Mouse (Mus musculus): ENCODE measurements around the gene Hist1h2ah. TPM values are rescaled to one million over a fixed set of nuclear protein-coding genes. Genes with fewer than 3 reads are reported as not detected.

Gene Hist1h2ah
- polyA plus RNA-seq, 1 experiment: 248 TPM

DNA sequence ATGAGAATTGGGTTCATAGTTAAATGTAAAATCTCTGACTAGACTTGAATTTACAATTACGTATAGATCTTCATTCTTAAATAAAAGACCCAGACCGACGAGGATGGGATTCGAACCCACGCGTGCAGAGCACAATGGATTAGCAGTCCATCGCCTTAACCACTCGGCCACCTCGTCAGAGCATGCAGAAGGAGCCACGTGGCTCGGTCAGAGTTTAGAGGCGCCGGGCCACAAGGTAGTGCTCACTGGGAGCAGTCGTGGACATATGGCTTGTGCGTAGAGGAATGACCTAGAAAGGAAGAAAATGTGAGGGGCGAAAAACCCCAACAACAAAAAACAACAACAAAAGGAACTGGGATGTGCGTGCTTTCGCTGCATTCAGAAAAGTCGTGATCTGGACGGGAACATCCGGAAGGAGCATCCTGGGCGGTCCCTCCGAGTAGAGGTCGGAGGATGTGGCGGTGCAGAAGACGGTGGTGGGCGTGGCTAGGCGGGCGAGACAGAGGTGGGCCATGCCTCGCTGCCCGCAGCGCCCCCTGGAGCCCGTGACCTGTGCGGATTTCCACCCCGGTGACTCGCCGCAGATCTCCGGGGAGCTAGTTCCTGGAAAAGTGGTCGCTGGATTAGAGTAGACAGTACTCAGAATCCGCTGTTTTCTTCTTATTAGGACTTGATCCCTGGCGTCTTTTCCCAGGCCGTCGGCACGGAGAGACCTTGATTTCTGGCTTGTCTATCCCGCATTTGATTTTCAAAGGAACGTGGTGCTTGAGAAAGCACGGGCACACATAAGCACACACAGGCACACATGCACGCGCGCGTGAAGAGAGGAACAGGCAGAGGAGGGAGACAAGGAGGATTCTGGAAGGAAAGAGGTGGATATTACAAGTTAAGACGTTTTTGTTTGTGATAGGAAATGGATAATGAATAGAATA, 15.5 kb upstream of the Hist1h2ah start:
- Histone ChIP-seq H3K4me3 (ENCODE audit: control insufficient read depth, insufficient read depth, low read length) (peak overlapping the region; percentile 51), H3K4me1 (replicated peaks; ENCODE audit: control insufficient read depth, insufficient read depth, low read length) (peaks cover 8% of the 10 kb centered on the region), H3K36me3 (ENCODE audit: control insufficient read depth, insufficient read depth, low read length) (no peaks in the 10 kb centered on the region), H3K27ac (ENCODE audit: control insufficient read depth, insufficient read depth, low read length) (peak overlapping the region; percentile 59), H3K27me3 (ENCODE audit: control insufficient read depth, insufficient read depth, low read length) (no peaks in the 10 kb centered on the region)
- TF ChIP-seq CTCF (IDR thresholded peaks at IDR 0.05; ENCODE audit: borderline replicate concordance, control insufficient read depth, extremely low read depth, insufficient read depth, low read length, poor library complexity) (peak; percentile 88), POLR2A (IDR thresholded peaks at IDR 0.05; ENCODE audit: control insufficient read depth, extremely low read depth, insufficient read depth, low read length, poor library complexity) (0 out of 2 replicates have a peak, but pooled peaks have one; percentile 20)
- under 1% methylated on average over 52 of the region's 52 CpGs for WGBS
- DNase-seq: peak; percentile 95

GRCm38 (mm10) chr13:22049737-22050440, 14.5 kb upstream of the Hist1h2ah start:
- no peaks in the 10 kb centered on the region for H3K27me3 ChIP-seq (ENCODE audit: control insufficient read depth, insufficient read depth, low read length)
- H3K27ac ChIP-seq (ENCODE audit: control insufficient read depth, insufficient read depth, low read length): peak overlapping the region; percentile 10; the same call in 1 of the 2 replicates
- no peaks in the 10 kb centered on the region for H3K36me3 ChIP-seq (ENCODE audit: control insufficient read depth, insufficient read depth, low read length)
- peaks cover 11% of the 10 kb centered on the region for H3K4me1 ChIP-seq (replicated peaks; ENCODE audit: control insufficient read depth, insufficient read depth, low read length)
- H3K4me3 ChIP-seq (ENCODE audit: control insufficient read depth, insufficient read depth, low read length): peak overlapping the region; percentile 12
- 0% methylated on average over 14 of the region's 14 CpGs for WGBS
- TF ChIP-seq CTCF (IDR thresholded peaks at IDR 0.05; ENCODE audit: borderline replicate concordance, control insufficient read depth, extremely low read depth, insufficient read depth, low read length, poor library complexity) (no peak), POLR2A (IDR thresholded peaks at IDR 0.05; ENCODE audit: control insufficient read depth, extremely low read depth, insufficient read depth, low read length, poor library complexity) (no peak)
- peak; percentile 57 for DNase-seq

DNA sequence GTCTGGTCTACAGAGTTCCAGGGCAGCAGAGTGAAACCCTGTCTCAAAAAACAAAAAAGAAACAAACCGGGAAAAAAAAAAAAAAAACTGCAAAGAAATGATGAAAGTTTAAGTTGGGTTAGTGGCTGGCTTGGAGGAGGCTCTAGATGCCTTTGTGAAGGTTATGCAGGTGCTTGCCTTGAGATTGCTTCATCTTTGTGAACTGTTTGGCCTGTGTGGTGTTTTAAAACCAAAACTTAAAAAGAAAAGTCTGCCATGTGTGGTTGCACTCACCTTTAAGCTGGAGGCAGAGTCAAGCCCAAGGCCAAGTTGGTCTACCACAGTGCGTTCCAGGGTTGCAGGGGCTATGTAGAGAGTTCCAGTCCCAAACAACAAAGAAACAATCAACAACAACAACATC, 13.7 kb upstream of the Hist1h2ah start:
- Histone ChIP-seq H3K36me3 (ENCODE audit: control insufficient read depth, insufficient read depth, low read length) (no peaks in the 10 kb centered on the region), H3K4me1 (replicated peaks; ENCODE audit: control insufficient read depth, insufficient read depth, low read length) (peaks cover 11% of the 10 kb centered on the region), H3K27me3 (ENCODE audit: control insufficient read depth, insufficient read depth, low read length) (no peaks in the 10 kb centered on the region), H3K27ac (ENCODE audit: control insufficient read depth, insufficient read depth, low read length) (peak overlapping the region; percentile 44; the same call in 1 of the 2 replicates), H3K4me3 (ENCODE audit: control insufficient read depth, insufficient read depth, low read length) (no peak overlapping the region)
- DNase-seq: no peak
- 9% methylated on average over 2 of the region's 2 CpGs for WGBS
- TF ChIP-seq CTCF (IDR thresholded peaks at IDR 0.05; ENCODE audit: borderline replicate concordance, control insufficient read depth, extremely low read depth, insufficient read depth, low read length, poor library complexity) (no peak), POLR2A (IDR thresholded peaks at IDR 0.05; ENCODE audit: control insufficient read depth, extremely low read depth, insufficient read depth, low read length, poor library complexity) (no peak)

- 34% methylated on average over 2 of the region's 2 CpGs for WGBS
- TF ChIP-seq POLR2A (IDR thresholded peaks at IDR 0.05; ENCODE audit: control insufficient read depth, extremely low read depth, insufficient read depth, low read length, poor library complexity) (no peak), CTCF (IDR thresholded peaks at IDR 0.05; ENCODE audit: borderline replicate concordance, control insufficient read depth, extremely low read depth, insufficient read depth, low read length, poor library complexity) (no peak)
- Histone ChIP-seq H3K27ac (ENCODE audit: control insufficient read depth, insufficient read depth, low read length) (no peak overlapping the region), H3K27me3 (ENCODE audit: control insufficient read depth, insufficient read depth, low read length) (no peaks in the 10 kb centered on the region), H3K36me3 (ENCODE audit: control insufficient read depth, insufficient read depth, low read length) (no peaks in the 10 kb centered on the region), H3K4me3 (ENCODE audit: control insufficient read depth, insufficient read depth, low read length) (no peak overlapping the region), H3K4me1 (replicated peaks; ENCODE audit: control insufficient read depth, insufficient read depth, low read length) (peaks cover 10% of the 10 kb centered on the region)
- DNase-seq: no peak
These were observed 9.9 kb upstream of the Hist1h2ah start for GRCm38 (mm10) chr13:22045311-22045710.

- WGBS: 96% methylated on average over 6 of the region's 6 CpGs
- DNase-seq: no peak
- Histone ChIP-seq H3K36me3 (ENCODE audit: control insufficient read depth, insufficient read depth, low read length) (no peaks in the 10 kb centered on the region), H3K4me3 (ENCODE audit: control insufficient read depth, insufficient read depth, low read length) (no peak overlapping the region), H3K27me3 (ENCODE audit: control insufficient read depth, insufficient read depth, low read length) (no peaks in the 10 kb centered on the region), H3K4me1 (replicated peaks; ENCODE audit: control insufficient read depth, insufficient read depth, low read length) (peaks cover 7% of the 10 kb centered on the region), H3K27ac (ENCODE audit: control insufficient read depth, insufficient read depth, low read length) (no peak overlapping the region)
- no peak for TF ChIP-seq CTCF (IDR thresholded peaks at IDR 0.05; ENCODE audit: borderline replicate concordance, control insufficient read depth, extremely low read depth, insufficient read depth, low read length, poor library complexity)
- no peak for TF ChIP-seq POLR2A (IDR thresholded peaks at IDR 0.05; ENCODE audit: control insufficient read depth, extremely low read depth, insufficient read depth, low read length, poor library complexity)
These were observed 9.2 kb upstream of the Hist1h2ah start for GRCm38 (mm10) chr13:22044432-22045155.

All from thymus, adult 2 months (tissue).